Mouse (Mus musculus) stomach, postnatal 0 days (tissue): ENCODE measurements around the gene Sfta2. TPM values are rescaled to one million over a fixed set of nuclear protein-coding genes. Genes with fewer than 3 reads are reported as not detected.

Source experiments
- ATAC-seq: fragments of 200-750 bp; cut with Nextera tagmentation; 2 replicates; pipeline ENCODE4 v1.8.0; 2017; ENCODE audit not compliant: low FRiP score, low TSS enrichment
- DNase-seq: peaks from one replicate; pipeline ENCODE4 v3.0.0-alpha.2; 2016; ENCODE audit warnings: low spot score
- H3K27ac ChIP-seq: fragments of 300-500 bp; sonication (generic); replicated peaks from 2 replicates; pipeline ENCODE4 v1.5.1; 2014; ENCODE audit warnings: mild to moderate bottlenecking, control low read depth
- H3K27me3 ChIP-seq: fragments of 300-500 bp; sonication (generic); 2 replicates; pipeline ENCODE4 v1.6.1; 2014; ENCODE audit warnings: low read length; ENCODE audit not compliant: control insufficient read depth, insufficient read depth
- H3K36me3 ChIP-seq: fragments of 300-500 bp; sonication (generic); 2 replicates; pipeline ENCODE4 v1.6.1; 2014; ENCODE audit warnings: low read length, mixed read lengths; ENCODE audit not compliant: control insufficient read depth, insufficient read depth
- H3K4me1 ChIP-seq: fragments of 300-500 bp; sonication (generic); replicated peaks from 2 replicates; pipeline ENCODE4 v1.6.1; 2014; ENCODE audit warnings: antibody characterized with exemption; ENCODE audit not compliant: control insufficient read depth, insufficient read depth
- H3K4me2 ChIP-seq: fragments of 300-500 bp; sonication (generic); replicated peaks from 2 replicates; pipeline ENCODE4 v1.6.1; 2014; ENCODE audit warnings: low read depth, mild to moderate bottlenecking, control low read depth, moderate library complexity
- H3K4me3 ChIP-seq: fragments of 300-500 bp; sonication (generic); 2 replicates; pipeline ENCODE4 v1.5.1; 2014; ENCODE audit warnings: low read depth, low read length, control low read depth
- H3K9ac ChIP-seq: fragments of 300-500 bp; sonication (generic); 2 replicates; pipeline ENCODE4 v1.6.1; 2014; ENCODE audit warnings: mild to moderate bottlenecking, low read length, control low read depth, mixed read lengths
- H3K9me3 ChIP-seq: fragments of 300-500 bp; sonication (generic); 2 replicates; pipeline ENCODE4 v1.6.1; 2016; ENCODE audit warnings: low read length; ENCODE audit not compliant: control insufficient read depth
- CTCF ChIP-seq: IDR thresholded peaks from 2 replicates; pipeline ENCODE4 v1.5.1; 2016; ENCODE audit warnings: antibody characterized with exemption, low read depth, mild to moderate bottlenecking, moderate library complexity
- EP300 ChIP-seq: optimal IDR thresholded peaks from 2 replicates; pipeline ENCODE3; 2016; ENCODE audit warnings: antibody characterized with exemption
- WGBS: fragments of 180-500 bp; shearing (Covaris S2); extraction: QIAGEN DNeasy Blood & Tissue Kit; methylation state at CpG from one replicate; pipeline ENCODE4 v1.1.7; 2014; 5-methylcytosine and 5-hydroxymethylcytosine counted together
- polyA plus RNA-seq: library from polyadenylated mRNA; unstranded; fragments of >200 nt; fragmentation: Nextera tagmentation; extraction: Ambion mirVana; gene quantifications from 2 replicates; pipeline ENCODE4 v1.2.1, GENCODE M21; 2015

Gene Sfta2
- polyA plus RNA-seq, 1 experiment from 2014 or later = 7.6 TPM

DNA sequence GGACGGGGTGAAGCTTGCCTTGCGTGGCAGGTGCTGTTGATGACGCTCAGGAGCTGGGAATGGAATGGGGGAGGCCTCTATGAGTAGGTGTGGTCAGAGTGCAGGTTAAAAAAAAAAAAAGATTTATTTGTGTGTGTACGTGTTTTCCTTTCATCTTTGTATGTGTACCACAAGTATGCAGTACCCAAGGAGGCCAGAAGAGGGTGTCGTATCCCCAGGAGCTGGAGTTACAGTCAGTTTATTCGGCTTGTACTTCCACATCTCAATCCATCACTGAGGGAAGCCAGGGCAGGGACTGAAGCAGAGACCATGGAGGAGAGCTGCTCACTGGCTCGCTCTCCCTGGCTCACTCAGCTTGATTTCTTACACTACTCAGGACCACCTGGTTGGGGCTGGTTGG, 29.9 kb upstream of the Sfta2 start:
- H3K4me3 ChIP-seq = no peak overlapping the region
- ATAC-seq (no peak), DNase-seq (no peak)
- no peaks in the 10 kb centered on the region for H3K27me3 ChIP-seq
- H3K9ac ChIP-seq = no peak overlapping the region
- no peak overlapping the region for H3K27ac ChIP-seq
- TF ChIP-seq CTCF (peak; percentile 21; the same call in 1 of the 2 replicates), EP300 (no peak)
- H3K36me3 ChIP-seq = no peaks in the 10 kb centered on the region
- WGBS = 95% methylated on average over 7 of the region's 7 CpGs
- H3K9me3 ChIP-seq = no peaks in the 10 kb centered on the region
- no peaks in the 10 kb centered on the region for H3K4me1 ChIP-seq
- no peak overlapping the region for H3K4me2 ChIP-seq

DNA sequence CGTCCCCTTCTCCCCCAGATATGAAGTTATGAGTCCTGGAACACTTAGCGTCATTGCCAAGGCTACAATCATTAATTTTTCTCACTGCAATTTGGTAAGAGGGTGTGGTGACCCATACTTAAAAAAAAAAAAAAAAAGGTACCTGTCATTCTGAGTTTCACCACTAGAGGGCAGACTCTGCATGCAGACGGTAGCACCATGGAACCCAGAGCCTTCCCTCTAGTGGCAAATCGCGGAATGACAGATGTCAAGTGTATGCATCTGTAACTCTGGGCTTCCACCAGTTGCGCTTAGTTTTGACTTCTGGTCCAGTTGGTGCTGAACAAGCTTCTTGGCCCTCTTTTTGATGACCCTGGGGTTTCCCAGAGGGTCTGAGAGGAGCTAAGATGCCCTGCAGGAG, 23.1 kb upstream of the Sfta2 start:
- DNase-seq = peak; percentile 87
- Histone ChIP-seq H3K36me3 (no peaks in the 10 kb centered on the region), H3K4me2 (no peak overlapping the region), H3K9me3 (no peaks in the 10 kb centered on the region), H3K4me3 (no peak overlapping the region), H3K27ac (no peak overlapping the region), H3K4me1 (no peaks in the 10 kb centered on the region), H3K27me3 (no peaks in the 10 kb centered on the region), H3K9ac (no peak overlapping the region)
- peak; percentile 100 for TF ChIP-seq CTCF
- TF ChIP-seq EP300 = no peak
- peak; percentile 68 for ATAC-seq
- WGBS = 16% methylated on average over 6 of the region's 6 CpGs

GRCm38 (mm10) chr17:35582900-35583299, 18.4 kb upstream of the Sfta2 start:
- ATAC-seq = no peak
- no peak for DNase-seq
- Histone ChIP-seq H3K36me3 (no peaks in the 10 kb centered on the region), H3K4me1 (no peaks in the 10 kb centered on the region), H3K9ac (no peak overlapping the region), H3K27me3 (no peaks in the 10 kb centered on the region), H3K4me3 (no peak overlapping the region), H3K4me2 (no peak overlapping the region), H3K9me3 (no peaks in the 10 kb centered on the region), H3K27ac (no peak overlapping the region)
- peak; percentile 80 for TF ChIP-seq CTCF
- no peak for TF ChIP-seq EP300
- WGBS = 89% methylated on average over 1 of the region's 1 CpGs

GRCm38 (mm10) chr17:35584330-35584937, 16.9 kb upstream of the Sfta2 start:
- DNase-seq (peak; percentile 84), ATAC-seq (peak; percentile 58)
- H3K4me3 ChIP-seq = no peak overlapping the region
- TF ChIP-seq EP300 (no peak), CTCF (peak; percentile 96)
- no peaks in the 10 kb centered on the region for H3K36me3 ChIP-seq
- H3K9me3 ChIP-seq = no peaks in the 10 kb centered on the region
- peak overlapping the region; percentile 29; the same call in 1 of the 2 replicates for H3K4me2 ChIP-seq
- H3K4me1 ChIP-seq = no peaks in the 10 kb centered on the region
- WGBS = 11% methylated on average over 15 of the region's 16 CpGs
- no peaks in the 10 kb centered on the region for H3K27me3 ChIP-seq
- H3K27ac ChIP-seq = no peak overlapping the region
- H3K9ac ChIP-seq = no peak overlapping the region

DNA sequence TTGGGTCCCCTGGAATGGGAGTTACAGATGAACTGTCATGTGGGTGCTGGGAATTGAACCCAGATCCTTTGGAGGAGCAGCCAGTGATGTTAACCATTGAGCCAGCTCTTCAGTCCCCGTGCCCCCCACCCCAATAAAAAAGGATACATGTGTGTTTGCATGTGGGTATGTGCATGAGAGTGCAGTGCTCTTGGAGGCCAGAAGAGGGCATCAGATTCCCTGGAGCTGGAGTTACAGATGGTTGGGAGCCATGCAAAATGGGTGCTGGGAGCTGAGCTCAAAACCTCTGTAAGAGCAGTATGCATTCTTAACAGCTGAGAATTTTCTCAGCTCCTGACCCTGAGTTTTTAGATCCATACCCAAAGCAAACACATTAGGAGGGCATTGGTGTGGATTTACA, 14.1 kb upstream of the Sfta2 start:
- Histone ChIP-seq H3K4me3 (no peak overlapping the region), H3K9ac (no peak overlapping the region), H3K27ac (no peak overlapping the region), H3K4me2 (no peak overlapping the region), H3K9me3 (no peaks in the 10 kb centered on the region), H3K27me3 (no peaks in the 10 kb centered on the region), H3K36me3 (no peaks in the 10 kb centered on the region), H3K4me1 (no peaks in the 10 kb centered on the region)
- peak; percentile 38 for TF ChIP-seq CTCF
- no peak for TF ChIP-seq EP300
- ATAC-seq (no peak), DNase-seq (no peak)
- 71% methylated on average over 1 of the region's 1 CpGs for WGBS

- DNase-seq (no peak), ATAC-seq (no peak)
- Histone ChIP-seq H3K36me3 (no peaks in the 10 kb centered on the region), H3K9me3 (no peaks in the 10 kb centered on the region), H3K27me3 (no peaks in the 10 kb centered on the region), H3K4me1 (no peaks in the 10 kb centered on the region), H3K4me2 (no peak overlapping the region), H3K9ac (no peak overlapping the region), H3K4me3 (no peak overlapping the region), H3K27ac (no peak overlapping the region)
- WGBS = 35% methylated on average over 4 of the region's 4 CpGs
- TF ChIP-seq CTCF = no peak
- TF ChIP-seq EP300 = no peak
Observed at GRCm38 (mm10) chr17:35588387-35588786, 13.0 kb upstream of the Sfta2 start.
